Mouse (Mus musculus) gastrocnemius, postnatal 25 days (tissue): Measurements from ENCODE around the gene Hlcs. TPM values are rescaled to one million over a fixed set of nuclear protein-coding genes. Genes with fewer than 3 reads are reported as not detected.
A peak's percentile ranks its signal among the peaks of the same experiment; 100 is the strongest.

Source experiments
- DNase-seq: peaks from one replicate; pipeline ENCODE4 v3.0.0; 2022
- total RNA-seq, 2 experiments: library from RNA; stranded (reverse); gene quantifications; 1 replicate in 1 of 2; 2 replicates in 1 of 2; pipeline ENCODE4 v1.2.3; 2021

Hlcs gene
- total RNA-seq, 2 experiments from 2014 or later: 6.8 to 8.6 TPM

GRCm38 (mm10) chr16:94246058-94246784 lies 67.2 kb downstream of the Hlcs start:
- no peak for DNase-seq

GRCm38 (mm10) chr16:94241126-94241525 lies 72.2 kb downstream of the Hlcs start:
- DNase-seq: no peak

- DNase-seq: no peak
Measured at GRCm38 (mm10) chr16:94240190-94240589, 73.2 kb downstream of the Hlcs start.

- no peak for DNase-seq
Measured at GRCm38 (mm10) chr16:94239567-94239966, 73.8 kb downstream of the Hlcs start.

GRCm38 (mm10) chr16:94239146-94239545 lies 74.2 kb downstream of the Hlcs start:
- DNase-seq: no peak

- DNase-seq: no peak
Measured at GRCm38 (mm10) chr16:94237130-94237484, 76.3 kb downstream of the Hlcs start.

GRCm38 (mm10) chr16:94236226-94237129 lies 76.9 kb downstream of the Hlcs start:
- DNase-seq: no peak

- no peak for DNase-seq
Measured at GRCm38 (mm10) chr16:94235718-94236117, 77.7 kb downstream of the Hlcs start.

- DNase-seq: no peak
Measured at GRCm38 (mm10) chr16:94234202-94234601, 79.2 kb downstream of the Hlcs start.

GRCm38 (mm10) chr16:94230909-94231575 lies 82.3 kb downstream of the Hlcs start:
- no peak for DNase-seq

- DNase-seq: no peak
Measured at GRCm38 (mm10) chr16:94230499-94230898, 82.9 kb downstream of the Hlcs start.

GRCm38 (mm10) chr16:94229890-94230289 lies 83.5 kb downstream of the Hlcs start:
- DNase-seq: no peak

GRCm38 (mm10) chr16:94228858-94229555 lies 84.4 kb downstream of the Hlcs start:
- DNase-seq: no peak

GRCm38 (mm10) chr16:94227328-94228018 lies 85.9 kb downstream of the Hlcs start:
- peak; percentile 63 for DNase-seq

- DNase-seq: no peak
Measured at GRCm38 (mm10) chr16:94223363-94223720, 90.0 kb downstream of the Hlcs start.

GRCm38 (mm10) chr16:94222646-94223362 lies 90.6 kb downstream of the Hlcs start:
- no peak for DNase-seq

GRCm38 (mm10) chr16:94210689-94211357 lies 102.5 kb downstream of the Hlcs start:
- DNase-seq: no peak

- no peak for DNase-seq
Measured at GRCm38 (mm10) chr16:94209626-94210025, 103.7 kb downstream of the Hlcs start.

GRCm38 (mm10) chr16:94208826-94209225 lies 104.5 kb downstream of the Hlcs start:
- DNase-seq: no peak

GRCm38 (mm10) chr16:94208152-94208551 lies 105.2 kb downstream of the Hlcs start:
- no peak for DNase-seq
